Mouse (Mus musculus): ENCODE results near the gene Rnf43.

The Rnf43 gene

GRCm38 (mm10) chr11:87759609-87760005, 97.1 kb downstream of the Rnf43 start:
- no peak for DNase-seq (ENCODE audit: low spot score)

DNA sequence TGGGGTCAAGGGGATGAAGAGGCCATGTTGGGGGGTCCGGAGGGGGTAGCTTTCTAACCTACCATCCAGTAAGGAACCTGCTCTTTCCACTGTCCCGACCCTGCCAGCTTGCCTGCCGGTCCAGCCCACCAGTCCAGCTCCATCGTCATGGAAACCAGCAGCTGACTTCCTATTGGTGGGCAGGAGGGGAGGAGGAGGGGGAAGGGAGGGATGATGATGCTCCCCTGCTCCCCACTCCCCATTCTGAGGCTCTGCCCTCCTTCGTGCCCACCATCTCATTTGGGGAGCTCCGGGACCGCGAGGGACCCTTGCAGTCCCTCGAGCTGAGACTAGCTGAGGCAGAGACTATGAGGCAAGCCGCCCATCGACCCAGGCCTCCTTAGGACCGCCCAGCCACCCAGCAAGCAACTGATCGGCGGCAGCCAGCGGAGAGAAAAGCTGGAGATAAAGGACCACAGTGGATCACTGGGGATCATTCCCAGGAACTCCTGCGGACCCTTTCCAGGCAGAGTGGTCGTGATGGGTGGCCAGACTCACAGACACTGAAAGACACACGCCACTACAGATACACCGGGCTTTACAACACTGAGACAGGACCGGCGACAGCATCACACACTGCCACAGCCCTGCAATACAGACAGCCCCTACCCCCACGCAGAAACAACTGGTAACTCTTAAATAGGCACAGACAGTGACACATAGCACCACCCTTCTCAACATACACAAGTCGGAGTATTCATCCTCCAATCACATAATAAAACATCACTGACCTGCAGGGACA, 98.0 kb downstream of the Rnf43 start, which contains the start of gene Tspoap1:
TSS of gene Tspoap1 (plus strand) at position 241 of the 781 bp plus-strand sequence.
- no peak for DNase-seq (ENCODE audit: low spot score)

DNA sequence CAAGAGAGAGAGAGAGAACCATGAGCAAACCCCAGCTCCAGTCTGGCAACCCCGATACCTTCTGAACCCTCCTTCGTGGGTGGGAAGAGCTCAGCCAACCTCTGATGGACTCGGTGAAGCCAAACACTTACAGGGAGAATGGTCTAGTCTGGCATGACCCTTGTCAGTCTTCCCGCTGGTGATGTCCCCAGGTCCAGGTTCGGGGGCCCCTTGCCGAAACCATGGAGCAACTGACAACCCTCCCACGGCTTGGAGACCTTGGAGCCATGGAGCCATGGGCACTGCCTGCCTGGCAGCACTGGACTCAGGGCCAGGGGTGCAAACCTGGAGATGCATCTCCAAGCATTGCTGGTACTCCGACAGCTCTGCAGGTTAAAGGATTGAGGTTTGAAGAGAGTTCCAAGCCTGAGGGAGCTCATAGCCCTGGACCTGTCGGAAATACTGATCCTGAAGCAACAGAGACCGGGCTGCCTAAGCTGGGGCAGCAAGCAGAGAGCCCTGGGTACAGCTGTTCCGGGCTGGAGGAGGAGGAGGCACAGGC, 98.7 kb downstream of the Rnf43 start:
- no peak for DNase-seq (ENCODE audit: low spot score)

DNA sequence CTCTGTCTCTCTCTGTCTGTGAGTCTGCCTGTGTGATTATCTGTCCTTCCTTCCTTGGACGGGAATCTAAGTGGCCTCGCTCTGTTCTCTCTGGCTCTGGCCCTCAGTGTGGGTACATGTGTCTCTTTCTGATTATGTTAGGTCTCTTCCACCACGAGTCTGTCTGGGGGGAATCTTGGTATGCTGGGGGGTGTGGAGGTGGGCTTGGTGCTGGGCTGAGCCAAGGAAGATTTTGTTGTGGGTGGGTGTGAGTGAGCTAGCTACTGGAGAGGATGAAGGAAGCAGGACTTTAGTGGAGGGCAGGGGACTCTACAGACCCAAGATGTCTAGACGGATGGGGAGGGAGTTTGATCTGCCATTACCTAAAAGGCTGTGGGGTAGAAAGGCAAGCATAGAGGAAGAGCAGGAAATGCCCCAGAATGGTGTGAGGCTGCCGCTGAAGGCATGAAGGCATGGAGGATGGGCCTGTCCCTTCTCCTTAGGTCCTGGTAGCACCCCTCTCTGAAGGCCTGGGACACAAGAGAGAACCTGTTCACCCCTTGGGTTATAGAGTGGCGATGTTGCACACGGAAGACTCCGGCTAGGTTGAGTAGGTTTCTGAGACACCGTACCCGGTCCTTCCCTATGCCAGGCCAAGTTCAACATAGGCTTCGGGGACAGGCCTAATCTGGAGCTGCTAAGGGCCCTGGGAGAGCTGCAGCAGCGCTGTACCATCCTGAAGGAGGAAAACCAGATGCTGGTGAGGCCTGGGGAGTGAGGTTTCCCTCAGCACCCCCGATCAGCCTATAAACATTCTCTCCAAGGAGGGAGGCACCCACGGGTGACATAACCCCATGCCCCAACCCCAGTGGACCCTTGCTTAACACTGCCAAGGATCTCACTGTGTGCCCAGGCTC, 99.5 kb downstream of the Rnf43 start:
- no peak for DNase-seq (ENCODE audit: low spot score)

DNA sequence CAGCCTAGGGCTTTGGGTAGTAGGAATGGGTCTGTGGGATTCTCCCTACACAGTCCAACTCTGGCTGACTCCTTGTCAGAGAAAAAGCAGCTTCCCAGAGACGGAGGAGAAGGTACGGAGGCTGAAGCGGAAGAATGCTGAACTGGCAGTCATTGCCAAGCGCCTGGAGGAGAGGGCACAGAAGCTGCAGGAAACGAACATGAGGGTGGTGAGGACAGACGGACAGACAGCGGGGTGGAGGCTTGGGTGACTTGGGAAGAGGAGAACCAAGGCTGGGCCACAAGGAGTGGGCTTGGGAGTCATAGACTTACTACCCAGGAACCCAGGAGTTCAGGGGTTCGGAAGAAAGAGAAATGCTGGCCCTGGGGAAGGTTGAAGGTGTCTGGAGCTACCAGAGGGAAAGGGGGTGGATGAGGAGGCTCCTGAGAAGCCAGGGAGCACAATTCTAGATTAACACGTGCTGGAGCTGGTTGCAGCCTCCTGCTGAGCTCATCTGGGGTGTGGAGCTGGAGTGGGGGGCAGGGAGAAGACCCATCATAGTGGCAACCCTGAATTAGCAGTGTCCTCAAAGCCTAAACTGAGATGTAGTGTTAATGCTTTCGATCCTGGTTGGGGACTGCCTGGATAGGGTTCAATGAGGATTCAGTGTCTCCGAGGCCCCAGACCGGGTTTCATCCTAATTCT, 100.3 kb downstream of the Rnf43 start:
- DNase-seq (ENCODE audit: low spot score), result no peak

GRCm38 (mm10) chr11:87763511-87763987, 101.0 kb downstream of the Rnf43 start:
- DNase-seq (ENCODE audit: low spot score), result peak; percentile 43

DNA sequence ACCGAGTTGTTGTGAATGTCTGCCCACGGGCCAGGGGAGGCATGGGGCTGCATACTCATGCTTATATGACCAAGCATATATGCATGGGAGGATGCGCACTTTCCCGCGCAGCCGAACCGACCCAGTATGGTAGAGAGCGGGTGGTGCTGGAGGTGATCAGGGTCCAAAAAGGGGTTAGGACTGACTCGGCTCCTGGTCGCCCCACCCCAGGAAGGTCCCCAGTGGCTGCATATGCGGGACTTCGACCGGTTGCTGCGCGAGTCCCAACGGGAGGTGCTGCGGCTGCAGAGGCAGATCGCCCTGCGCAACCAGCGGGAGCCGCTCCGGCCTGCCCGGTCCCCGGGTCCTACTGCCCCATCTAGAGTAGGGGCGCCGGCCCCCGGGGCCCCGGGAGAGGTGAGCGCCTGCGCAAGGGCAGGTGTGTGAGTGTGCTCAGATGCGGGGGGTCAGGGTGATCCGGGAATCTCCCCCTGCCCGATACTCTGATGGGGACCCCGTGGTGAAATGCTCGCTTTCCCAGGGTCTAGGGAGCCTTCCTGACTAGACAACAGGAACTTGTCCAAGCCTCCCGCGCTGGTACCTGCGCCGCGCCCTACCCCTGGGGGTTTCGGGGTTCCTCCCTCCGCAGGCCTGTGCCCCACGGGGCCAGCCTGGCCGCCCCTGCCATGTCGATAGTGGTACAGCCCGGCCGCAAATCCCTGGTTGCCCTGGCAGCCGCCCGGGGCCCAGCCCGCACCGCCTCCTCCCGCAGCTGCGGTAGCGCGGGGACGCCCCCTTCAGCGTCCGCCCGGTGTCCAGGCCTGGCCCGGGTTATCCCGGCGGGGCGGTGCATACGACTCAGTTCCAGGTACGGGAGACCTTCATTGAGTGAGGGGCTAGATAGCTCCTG, 101.7 kb downstream of the Rnf43 start:
- no peak for DNase-seq (ENCODE audit: low spot score)

DNA sequence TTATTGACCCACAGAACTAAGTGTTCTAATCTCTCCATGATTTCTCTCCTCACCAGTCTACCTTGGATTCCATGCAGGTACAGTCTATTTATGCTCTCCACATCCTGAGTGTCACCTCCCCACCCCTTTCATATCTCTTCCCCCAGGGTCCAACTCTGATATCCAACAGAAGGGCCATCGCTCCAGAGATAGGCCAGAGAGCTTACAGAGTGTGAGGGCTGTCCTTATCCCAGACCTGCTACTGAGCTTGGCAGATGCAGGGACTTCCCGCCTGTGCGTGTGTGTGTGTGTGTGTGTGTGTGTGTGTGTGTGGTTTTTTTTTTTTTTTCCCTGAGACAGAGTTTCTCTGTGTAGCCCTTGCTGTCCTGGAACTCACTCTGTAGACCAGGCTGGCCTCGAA, 106.2 kb downstream of the Rnf43 start:
- no peak for DNase-seq (ENCODE audit: low spot score)

DNA sequence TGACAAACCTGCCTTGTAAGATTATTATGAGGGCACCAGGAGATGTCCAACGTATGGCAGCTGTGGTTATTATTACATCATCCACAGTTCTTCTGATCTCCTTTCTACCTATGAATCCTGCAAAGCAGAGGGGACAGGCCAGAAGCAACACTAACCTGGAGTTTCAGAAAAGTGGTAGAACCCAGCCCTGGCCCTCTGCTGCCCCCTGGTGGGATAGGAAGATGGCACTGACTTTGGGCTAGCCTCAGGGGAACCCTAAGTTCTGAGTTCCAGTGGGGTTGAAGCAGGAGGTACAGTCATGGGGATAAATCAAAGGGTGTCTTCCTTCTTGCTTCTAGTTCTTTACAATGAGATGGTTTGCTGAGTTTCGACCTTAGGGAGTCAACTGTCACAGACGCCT, 108.5 kb downstream of the Rnf43 start:
- peak; percentile 47 for DNase-seq (ENCODE audit: low spot score)

- DNase-seq (ENCODE audit: low spot score), result no peak
Measured at GRCm38 (mm10) chr11:87772354-87772753, 109.8 kb downstream of the Rnf43 start.

DNA sequence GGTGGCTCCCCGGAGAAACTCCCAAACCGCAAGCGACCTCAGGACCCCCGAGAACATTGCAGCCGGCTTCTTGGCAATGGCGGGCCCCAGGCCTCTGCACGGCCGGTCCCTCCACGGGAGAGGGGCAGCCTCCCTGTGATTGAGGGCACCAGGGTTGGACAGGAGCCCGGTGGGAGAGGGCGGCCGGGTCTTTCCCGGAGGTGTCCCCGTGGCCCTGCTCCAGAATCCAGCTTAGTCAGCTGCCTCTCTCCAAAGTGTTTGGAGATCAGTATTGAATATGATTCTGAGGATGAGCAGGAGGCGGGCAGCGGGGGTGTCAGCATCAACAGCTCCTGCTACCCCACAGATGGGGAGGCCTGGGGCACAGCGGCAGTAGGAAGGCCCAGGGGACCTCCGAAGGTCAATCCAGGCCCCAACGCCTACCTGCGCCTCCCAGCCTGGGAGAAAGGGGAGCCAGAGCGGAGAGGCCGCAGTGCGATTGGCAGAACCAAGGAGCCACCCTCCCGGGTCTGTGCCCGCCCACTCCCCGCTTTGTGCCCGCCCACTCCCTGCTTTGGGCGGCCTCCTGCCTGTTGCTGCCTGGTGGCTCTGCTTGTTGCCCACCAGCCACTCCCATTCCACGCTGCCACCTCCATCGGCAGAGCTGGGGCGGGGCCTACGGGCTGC, 115.7 kb downstream of the Rnf43 start:
- DNase-seq (ENCODE audit: low spot score), result peak; percentile 47

- no peak for DNase-seq (ENCODE audit: low spot score)
Measured at GRCm38 (mm10) chr11:87778915-87779314, 116.4 kb downstream of the Rnf43 start.

DNA sequence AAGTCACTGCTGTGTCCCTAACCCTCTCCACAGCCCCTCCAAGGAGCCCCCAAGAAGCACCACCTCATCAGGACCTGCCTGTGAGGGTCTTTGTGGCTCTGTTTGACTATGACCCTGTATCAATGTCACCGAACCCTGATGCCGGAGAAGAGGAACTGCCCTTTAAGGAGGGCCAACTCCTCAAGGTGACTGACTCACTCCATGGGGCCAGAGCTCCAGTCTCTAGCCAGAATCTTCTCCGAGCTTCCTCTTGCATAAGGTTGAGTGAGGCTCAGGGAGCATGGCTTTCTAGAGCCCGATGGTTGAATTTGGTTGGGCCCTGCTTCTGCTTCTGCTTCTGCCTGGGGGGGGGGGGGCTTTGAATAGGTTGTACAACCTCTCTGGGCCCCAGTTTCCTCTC, 116.9 kb downstream of the Rnf43 start:
- DNase-seq (ENCODE audit: low spot score), result no peak

- DNase-seq (ENCODE audit: low spot score), result no peak
Measured at GRCm38 (mm10) chr11:87780130-87780529, 117.6 kb downstream of the Rnf43 start.
